Mouse (Mus musculus) forebrain, embryonic 13.5 days (tissue): ENCODE data around the gene Slc22a23. TPM values are rescaled to one million over a fixed set of nuclear protein-coding genes. Genes with fewer than 3 reads are reported as not detected.

Experiments
- ATAC-seq: fragments of 200-750 bp; cut with Nextera tagmentation; 2 replicates; pipeline ENCODE4 v1.8.0; 2017
- H3K27ac ChIP-seq: fragments of 300-500 bp; sonication (generic); 2 replicates; pipeline ENCODE4 v1.5.1; 2015; ENCODE audit warnings: inconsistent platforms, mild to moderate bottlenecking, moderate library complexity
- H3K27me3 ChIP-seq: fragments of 300-500 bp; sonication (generic); 2 replicates; pipeline ENCODE4 v1.6.1; 2015; ENCODE audit warnings: mild to moderate bottlenecking, inconsistent platforms
- H3K36me3 ChIP-seq: fragments of 300-500 bp; sonication (generic); 2 replicates; pipeline ENCODE4 v1.6.1; 2015; ENCODE audit warnings: mild to moderate bottlenecking, inconsistent platforms; ENCODE audit not compliant: poor library complexity, severe bottlenecking
- H3K4me1 ChIP-seq: fragments of 300-500 bp; sonication (generic); 2 replicates; pipeline ENCODE4 v1.6.1; 2015; ENCODE audit warnings: inconsistent platforms
- H3K4me2 ChIP-seq: fragments of 300-500 bp; sonication (generic); 2 replicates; pipeline ENCODE4 v1.6.1; 2015; ENCODE audit warnings: inconsistent platforms, mild to moderate bottlenecking, moderate library complexity
- H3K4me3 ChIP-seq: fragments of 300-500 bp; sonication (generic); 2 replicates; pipeline ENCODE4 v1.5.1; 2015; ENCODE audit warnings: mild to moderate bottlenecking, inconsistent platforms
- H3K9ac ChIP-seq: fragments of 300-500 bp; sonication (generic); 2 replicates; pipeline ENCODE4 v1.6.1; 2015; ENCODE audit warnings: mild to moderate bottlenecking, inconsistent platforms
- H3K9me3 ChIP-seq: fragments of 300-500 bp; sonication (generic); replicated peaks from 2 replicates; pipeline ENCODE4 v1.6.1; 2016; ENCODE audit warnings: inconsistent platforms
- WGBS: fragments of 180-500 bp; shearing (Covaris S2); methylation state at CpG from one replicate; pipeline ENCODE4 v1.1.7; 2015; 5-methylcytosine and 5-hydroxymethylcytosine counted together
- polyA plus RNA-seq: library from polyadenylated mRNA; unstranded; fragments of >200 nt; fragmentation: Nextera tagmentation; extraction: Ambion mirVana; gene quantifications from 2 replicates; pipeline ENCODE4 v1.2.1, GENCODE M21; 2015

Gene Slc22a23
- polyA plus RNA-seq, 1 experiment from 2014 or later, result 10.2 TPM

- Histone ChIP-seq H3K4me2 (no peak overlapping the region), H3K27ac (no peak overlapping the region), H3K27me3 (no peaks in the 10 kb centered on the region), H3K4me1 (peaks cover 8% of the 10 kb centered on the region), H3K9ac (no peak overlapping the region), H3K36me3 (peaks cover 13% of the 10 kb centered on the region), H3K9me3 (no peaks in the 10 kb centered on the region), H3K4me3 (no peak overlapping the region)
- 96% methylated on average over 2 of the region's 2 CpGs for WGBS
- no peak for ATAC-seq
Observed at GRCm38 (mm10) chr13:34256676-34257075, 88.3 kb downstream of the Slc22a23 start.

GRCm38 (mm10) chr13:34255297-34255696 lies 89.7 kb downstream of the Slc22a23 start:
- Histone ChIP-seq H3K9me3 (no peaks in the 10 kb centered on the region), H3K27me3 (no peaks in the 10 kb centered on the region), H3K27ac (no peak overlapping the region), H3K36me3 (peaks cover 13% of the 10 kb centered on the region), H3K9ac (no peak overlapping the region), H3K4me3 (no peak overlapping the region), H3K4me2 (no peak overlapping the region), H3K4me1 (peaks cover 13% of the 10 kb centered on the region)
- no peak for ATAC-seq
- WGBS, result 72% methylated on average over 3 of the region's 3 CpGs

GRCm38 (mm10) chr13:34254691-34255090 lies 90.3 kb downstream of the Slc22a23 start:
- peaks cover 19% of the 10 kb centered on the region for H3K4me1 ChIP-seq
- H3K4me2 ChIP-seq, result no peak overlapping the region
- 77% methylated on average over 5 of the region's 5 CpGs for WGBS
- H3K9me3 ChIP-seq, result no peaks in the 10 kb centered on the region
- ATAC-seq, result no peak
- H3K4me3 ChIP-seq, result no peak overlapping the region
- peaks cover 13% of the 10 kb centered on the region for H3K36me3 ChIP-seq
- H3K9ac ChIP-seq, result no peak overlapping the region
- no peak overlapping the region for H3K27ac ChIP-seq
- no peaks in the 10 kb centered on the region for H3K27me3 ChIP-seq

GRCm38 (mm10) chr13:34253736-34254135 lies 91.2 kb downstream of the Slc22a23 start:
- no peaks in the 10 kb centered on the region for H3K9me3 ChIP-seq
- H3K4me1 ChIP-seq, result peaks cover 29% of the 10 kb centered on the region
- no peak overlapping the region for H3K4me2 ChIP-seq
- H3K36me3 ChIP-seq, result peaks cover 13% of the 10 kb centered on the region
- no peaks in the 10 kb centered on the region for H3K27me3 ChIP-seq
- no peak for ATAC-seq
- H3K4me3 ChIP-seq, result no peak overlapping the region
- H3K27ac ChIP-seq, result no peak overlapping the region
- no peak overlapping the region for H3K9ac ChIP-seq
- WGBS, result 86% methylated on average over 3 of the region's 3 CpGs

GRCm38 (mm10) chr13:34248941-34249920 lies 95.8 kb downstream of the Slc22a23 start:
- H3K4me2 ChIP-seq, result peak overlapping the region; percentile 43
- H3K27me3 ChIP-seq, result no peaks in the 10 kb centered on the region
- 4% methylated on average over 15 of the region's 15 CpGs for WGBS
- H3K9ac ChIP-seq, result peak overlapping the region; percentile 45; the same call in 1 of the 2 replicates
- H3K4me1 ChIP-seq, result peaks cover 59% of the 10 kb centered on the region
- H3K27ac ChIP-seq, result peak overlapping the region; percentile 94
- no peaks in the 10 kb centered on the region for H3K9me3 ChIP-seq
- H3K36me3 ChIP-seq, result no peaks in the 10 kb centered on the region
- ATAC-seq, result peak; percentile 92
- no peak overlapping the region for H3K4me3 ChIP-seq

GRCm38 (mm10) chr13:34248107-34248506 lies 96.9 kb downstream of the Slc22a23 start:
- H3K4me2 ChIP-seq, result peak overlapping the region; percentile 43
- H3K9me3 ChIP-seq, result no peaks in the 10 kb centered on the region
- WGBS, result 5% methylated on average over 6 of the region's 6 CpGs
- peak overlapping the region; percentile 12; the same call in 1 of the 2 replicates for H3K9ac ChIP-seq
- no peaks in the 10 kb centered on the region for H3K27me3 ChIP-seq
- peak overlapping the region; percentile 94 for H3K27ac ChIP-seq
- no peaks in the 10 kb centered on the region for H3K36me3 ChIP-seq
- peaks cover 66% of the 10 kb centered on the region for H3K4me1 ChIP-seq
- 0 out of 2 replicates have a peak, but pooled peaks have one; percentile 9 for ATAC-seq
- no peak overlapping the region for H3K4me3 ChIP-seq

GRCm38 (mm10) chr13:34246821-34247220 lies 98.2 kb downstream of the Slc22a23 start:
- Histone ChIP-seq H3K9ac (no peak overlapping the region), H3K4me1 (peaks cover 74% of the 10 kb centered on the region), H3K27me3 (no peaks in the 10 kb centered on the region), H3K36me3 (no peaks in the 10 kb centered on the region), H3K4me2 (no peak overlapping the region), H3K9me3 (no peaks in the 10 kb centered on the region), H3K4me3 (no peak overlapping the region), H3K27ac (no peak overlapping the region)
- no peak for ATAC-seq
- WGBS, result 80% methylated on average over 3 of the region's 3 CpGs

GRCm38 (mm10) chr13:34245216-34245615 lies 99.8 kb downstream of the Slc22a23 start:
- H3K9ac ChIP-seq, result no peak overlapping the region
- WGBS, result 58% methylated on average over 6 of the region's 6 CpGs
- no peaks in the 10 kb centered on the region for H3K27me3 ChIP-seq
- ATAC-seq, result no peak
- H3K27ac ChIP-seq, result peak overlapping the region; percentile 44; the same call in 1 of the 2 replicates
- peaks cover 84% of the 10 kb centered on the region for H3K4me1 ChIP-seq
- no peak overlapping the region for H3K4me2 ChIP-seq
- H3K4me3 ChIP-seq, result no peak overlapping the region
- no peaks in the 10 kb centered on the region for H3K9me3 ChIP-seq
- no peaks in the 10 kb centered on the region for H3K36me3 ChIP-seq

- H3K27me3 ChIP-seq, result no peaks in the 10 kb centered on the region
- H3K4me1 ChIP-seq, result peaks cover 84% of the 10 kb centered on the region
- H3K4me2 ChIP-seq, result no peak overlapping the region
- no peaks in the 10 kb centered on the region for H3K36me3 ChIP-seq
- no peaks in the 10 kb centered on the region for H3K9me3 ChIP-seq
- 12% methylated on average over 1 of the region's 1 CpGs for WGBS
- no peak overlapping the region for H3K9ac ChIP-seq
- ATAC-seq, result no peak
- H3K4me3 ChIP-seq, result no peak overlapping the region
- peak overlapping the region; percentile 44; the same call in 1 of the 2 replicates for H3K27ac ChIP-seq
Observed at GRCm38 (mm10) chr13:34244186-34244585, 100.8 kb downstream of the Slc22a23 start.

GRCm38 (mm10) chr13:34242211-34242610 lies 102.8 kb downstream of the Slc22a23 start:
- ATAC-seq, result no peak
- H3K36me3 ChIP-seq, result no peaks in the 10 kb centered on the region
- no peak overlapping the region for H3K9ac ChIP-seq
- peaks cover 84% of the 10 kb centered on the region for H3K4me1 ChIP-seq
- no peaks in the 10 kb centered on the region for H3K27me3 ChIP-seq
- no peaks in the 10 kb centered on the region for H3K9me3 ChIP-seq
- WGBS, result 28% methylated on average over 3 of the region's 3 CpGs
- H3K4me2 ChIP-seq, result no peak overlapping the region
- H3K4me3 ChIP-seq, result no peak overlapping the region
- H3K27ac ChIP-seq, result no peak overlapping the region

GRCm38 (mm10) chr13:34240087-34240428 lies 104.9 kb downstream of the Slc22a23 start:
- WGBS, result 17% methylated on average over 3 of the region's 3 CpGs
- Histone ChIP-seq H3K4me2 (no peak overlapping the region), H3K9ac (no peak overlapping the region), H3K27me3 (no peaks in the 10 kb centered on the region), H3K36me3 (no peaks in the 10 kb centered on the region), H3K9me3 (no peaks in the 10 kb centered on the region), H3K27ac (peak overlapping the region; percentile 90), H3K4me1 (peaks cover 70% of the 10 kb centered on the region), H3K4me3 (no peak overlapping the region)
- no peak for ATAC-seq

GRCm38 (mm10) chr13:34239371-34240086 lies 105.5 kb downstream of the Slc22a23 start:
- H3K36me3 ChIP-seq, result no peaks in the 10 kb centered on the region
- WGBS, result 3% methylated on average over 11 of the region's 11 CpGs
- no peak overlapping the region for H3K9ac ChIP-seq
- peak overlapping the region; percentile 90 for H3K27ac ChIP-seq
- peak; percentile 64 for ATAC-seq
- H3K4me1 ChIP-seq, result peaks cover 65% of the 10 kb centered on the region
- peak overlapping the region; percentile 44 for H3K4me2 ChIP-seq
- no peaks in the 10 kb centered on the region for H3K9me3 ChIP-seq
- no peaks in the 10 kb centered on the region for H3K27me3 ChIP-seq
- no peak overlapping the region for H3K4me3 ChIP-seq
